Mouse (Mus musculus): ENCODE results near the gene Sparc. TPM values are rescaled to one million over a fixed set of nuclear protein-coding genes. Genes with fewer than 3 reads are reported as not detected.
A peak's percentile ranks its signal among the peaks of the same experiment; 100 is the strongest.

The Sparc gene
- polyA plus RNA-seq, 1 experiment = 3,134 TPM

- no peak for DNase-seq
- 26% methylated on average over 6 of the region's 6 CpGs for WGBS
- no peaks in the 10 kb centered on the region for H3K4me1 ChIP-seq (ENCODE audit: control insufficient read depth, insufficient read depth, low read length)
- TF ChIP-seq CTCF (IDR thresholded peaks at IDR 0.05; ENCODE audit: insufficient read depth, low read length) (no peak), POLR2A (IDR thresholded peaks at IDR 0.05; ENCODE audit: borderline replicate concordance, extremely low read depth, low read depth, low read length) (no peak)
- H3K4me3 ChIP-seq (replicated peaks; ENCODE audit: extremely low read depth, low read depth, low read length) = no peak overlapping the region
Observed at GRCm38 (mm10) chr11:55380908-55381307, 42.1 kb downstream of the Sparc start.

GRCm38 (mm10) chr11:55378371-55378770 lies 44.6 kb downstream of the Sparc start:
- 26% methylated on average over 5 of the region's 5 CpGs for WGBS
- TF ChIP-seq CTCF (IDR thresholded peaks at IDR 0.05; ENCODE audit: insufficient read depth, low read length) (no peak), POLR2A (IDR thresholded peaks at IDR 0.05; ENCODE audit: borderline replicate concordance, extremely low read depth, low read depth, low read length) (no peak)
- no peaks in the 10 kb centered on the region for H3K4me1 ChIP-seq (ENCODE audit: control insufficient read depth, insufficient read depth, low read length)
- peak; percentile 49 for DNase-seq
- no peak overlapping the region for H3K4me3 ChIP-seq (replicated peaks; ENCODE audit: extremely low read depth, low read depth, low read length)

- H3K4me3 ChIP-seq (replicated peaks; ENCODE audit: extremely low read depth, low read depth, low read length) = no peak overlapping the region
- DNase-seq = no peak
- peak; percentile 46 for TF ChIP-seq CTCF (IDR thresholded peaks at IDR 0.05; ENCODE audit: insufficient read depth, low read length)
- TF ChIP-seq POLR2A (IDR thresholded peaks at IDR 0.05; ENCODE audit: borderline replicate concordance, extremely low read depth, low read depth, low read length) = no peak
- H3K4me1 ChIP-seq (ENCODE audit: control insufficient read depth, insufficient read depth, low read length) = no peaks in the 10 kb centered on the region; the same call in 1 of the 2 replicates
- 51% methylated on average over 6 of the region's 6 CpGs for WGBS
Observed at GRCm38 (mm10) chr11:55373838-55374237, 49.1 kb downstream of the Sparc start.

GRCm38 (mm10) chr11:55373373-55373772 lies 49.6 kb downstream of the Sparc start:
- Histone ChIP-seq H3K4me1 (ENCODE audit: control insufficient read depth, insufficient read depth, low read length) (no peaks in the 10 kb centered on the region; the same call in 1 of the 2 replicates), H3K4me3 (replicated peaks; ENCODE audit: extremely low read depth, low read depth, low read length) (no peak overlapping the region)
- 67% methylated on average over 12 of the region's 12 CpGs for WGBS
- TF ChIP-seq POLR2A (IDR thresholded peaks at IDR 0.05; ENCODE audit: borderline replicate concordance, extremely low read depth, low read depth, low read length) = no peak
- no peak for DNase-seq

- TF ChIP-seq CTCF (IDR thresholded peaks at IDR 0.05; ENCODE audit: insufficient read depth, low read length) (no peak), POLR2A (IDR thresholded peaks at IDR 0.05; ENCODE audit: borderline replicate concordance, extremely low read depth, low read depth, low read length) (no peak)
- 66% methylated on average over 6 of the region's 6 CpGs for WGBS
- no peak for DNase-seq
- peaks cover 3% of the 10 kb centered on the region; the same call in 1 of the 2 replicates for H3K4me1 ChIP-seq (ENCODE audit: control insufficient read depth, insufficient read depth, low read length)
- no peak overlapping the region for H3K4me3 ChIP-seq (replicated peaks; ENCODE audit: extremely low read depth, low read depth, low read length)
Observed at GRCm38 (mm10) chr11:55372001-55372400, 51.0 kb downstream of the Sparc start.

- WGBS = 47% methylated on average over 6 of the region's 6 CpGs
- TF ChIP-seq CTCF (IDR thresholded peaks at IDR 0.05; ENCODE audit: insufficient read depth, low read length) = no peak
- no peak for TF ChIP-seq POLR2A (IDR thresholded peaks at IDR 0.05; ENCODE audit: borderline replicate concordance, extremely low read depth, low read depth, low read length)
- Histone ChIP-seq H3K4me3 (replicated peaks; ENCODE audit: extremely low read depth, low read depth, low read length) (no peak overlapping the region), H3K4me1 (ENCODE audit: control insufficient read depth, insufficient read depth, low read length) (peaks cover 3% of the 10 kb centered on the region; the same call in 1 of the 2 replicates)
- DNase-seq = peak; percentile 62
Observed at GRCm38 (mm10) chr11:55369093-55369471, 53.9 kb downstream of the Sparc start.

GRCm38 (mm10) chr11:55368388-55369092 lies 54.4 kb downstream of the Sparc start:
- Histone ChIP-seq H3K4me1 (ENCODE audit: control insufficient read depth, insufficient read depth, low read length) (peaks cover 3% of the 10 kb centered on the region; the same call in 1 of the 2 replicates), H3K4me3 (replicated peaks; ENCODE audit: extremely low read depth, low read depth, low read length) (no peak overlapping the region)
- TF ChIP-seq POLR2A (IDR thresholded peaks at IDR 0.05; ENCODE audit: borderline replicate concordance, extremely low read depth, low read depth, low read length) (no peak), CTCF (IDR thresholded peaks at IDR 0.05; ENCODE audit: insufficient read depth, low read length) (no peak)
- no peak for DNase-seq
- 46% methylated on average over 4 of the region's 4 CpGs for WGBS

- 58% methylated on average over 10 of the region's 10 CpGs for WGBS
- no peak for TF ChIP-seq CTCF (IDR thresholded peaks at IDR 0.05; ENCODE audit: insufficient read depth, low read length)
- no peak for TF ChIP-seq POLR2A (IDR thresholded peaks at IDR 0.05; ENCODE audit: borderline replicate concordance, extremely low read depth, low read depth, low read length)
- DNase-seq = no peak
- no peak overlapping the region for H3K4me3 ChIP-seq (replicated peaks; ENCODE audit: extremely low read depth, low read depth, low read length)
- peaks cover 3% of the 10 kb centered on the region; the same call in 1 of the 2 replicates for H3K4me1 ChIP-seq (ENCODE audit: control insufficient read depth, insufficient read depth, low read length)
Observed at GRCm38 (mm10) chr11:55367783-55368182, 55.2 kb downstream of the Sparc start.

GRCm38 (mm10) chr11:55365840-55366239 lies 57.1 kb downstream of the Sparc start:
- 80% methylated on average over 5 of the region's 5 CpGs for WGBS
- TF ChIP-seq CTCF (IDR thresholded peaks at IDR 0.05; ENCODE audit: insufficient read depth, low read length) = no peak
- TF ChIP-seq POLR2A (IDR thresholded peaks at IDR 0.05; ENCODE audit: borderline replicate concordance, extremely low read depth, low read depth, low read length) = no peak
- H3K4me3 ChIP-seq (replicated peaks; ENCODE audit: extremely low read depth, low read depth, low read length) = no peak overlapping the region
- no peak for DNase-seq
- H3K4me1 ChIP-seq (ENCODE audit: control insufficient read depth, insufficient read depth, low read length) = peaks cover 3% of the 10 kb centered on the region; the same call in 1 of the 2 replicates

- DNase-seq = no peak
- H3K4me3 ChIP-seq (replicated peaks; ENCODE audit: extremely low read depth, low read depth, low read length) = no peak overlapping the region
- peaks cover 3% of the 10 kb centered on the region; the same call in 1 of the 2 replicates for H3K4me1 ChIP-seq (ENCODE audit: control insufficient read depth, insufficient read depth, low read length)
- WGBS = 67% methylated on average over 4 of the region's 4 CpGs
- TF ChIP-seq CTCF (IDR thresholded peaks at IDR 0.05; ENCODE audit: insufficient read depth, low read length) = no peak
- TF ChIP-seq POLR2A (IDR thresholded peaks at IDR 0.05; ENCODE audit: borderline replicate concordance, extremely low read depth, low read depth, low read length) = no peak
Observed at GRCm38 (mm10) chr11:55365242-55365641, 57.7 kb downstream of the Sparc start.

All from lung, adult 2 months (tissue).